Mouse (Mus musculus) erythroblast, embryonic 14.5 days (primary cell): ENCODE measurements around the gene Grm1.

Source experiments
- GATA1 ChIP-seq: IDR thresholded peaks from 2 replicates; pipeline ENCODE4 v1.6.1; 2012; ENCODE audit warnings: low read length, inconsistent platforms, mixed read lengths
- TAL1 ChIP-seq: IDR thresholded peaks from 3 replicates; pipeline ENCODE4 v1.6.1; 2012; ENCODE audit warnings: low read length, inconsistent platforms, mixed read lengths

DNA sequence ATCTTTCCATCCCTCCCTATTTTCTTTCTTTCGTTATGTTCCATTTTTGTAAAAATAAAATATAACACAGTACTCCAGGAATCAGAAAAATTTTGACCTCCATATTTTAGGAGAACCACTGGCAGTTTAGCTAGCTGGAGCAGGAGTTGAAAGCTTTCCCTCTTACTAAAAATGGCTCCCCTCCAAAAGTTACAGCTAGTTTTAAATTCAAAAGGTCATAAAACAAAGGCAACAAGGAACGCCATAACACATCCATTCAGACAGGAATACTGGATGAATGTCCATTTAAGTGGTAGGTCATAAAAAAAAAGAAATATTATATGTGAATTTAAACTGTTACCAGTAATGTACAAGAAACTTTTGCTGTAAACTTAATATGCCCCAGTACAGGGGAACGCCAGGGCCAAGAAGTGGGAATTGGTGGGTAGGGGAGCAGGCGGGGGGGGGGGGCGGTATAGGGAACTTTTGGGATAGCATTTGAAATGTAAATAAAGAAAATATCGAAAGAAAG, 294.2 kb downstream of the Grm1 start:
- no peak for TF ChIP-seq TAL1
- TF ChIP-seq GATA1, result no peak
